Mouse (Mus musculus) C2C12 (cell line): Measurements from ENCODE around the gene Gm8439.

Experiments
- CEBPB ChIP-seq: IDR thresholded peaks from one replicate; pipeline ENCODE4 v1.6.1; 2011; ENCODE audit warnings: low read depth, mild to moderate bottlenecking, control low read depth, moderate library complexity
- CTCF ChIP-seq: IDR thresholded peaks from one replicate; pipeline ENCODE4 v1.5.1; 2011; ENCODE audit not compliant: control insufficient read depth, insufficient read depth, insufficient read length

DNA sequence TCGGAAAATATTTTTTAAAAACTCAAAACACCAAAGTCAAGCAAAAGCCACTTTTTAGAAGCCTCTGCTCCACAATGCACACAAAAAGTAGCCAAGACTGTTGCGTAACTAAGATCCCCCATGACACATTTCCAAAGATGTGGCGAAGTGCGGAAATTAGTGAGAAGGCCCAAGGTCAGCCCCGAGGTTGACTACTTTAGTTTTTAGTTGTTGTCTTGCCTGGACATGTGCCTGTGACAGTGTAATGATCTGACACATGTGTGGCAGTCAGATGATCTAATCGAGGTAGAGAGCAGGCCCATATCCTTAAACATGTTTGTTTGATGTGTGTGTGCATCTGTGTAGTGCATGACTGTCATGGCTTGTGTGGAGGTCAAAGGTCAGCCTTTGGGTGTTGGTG lies 53.4 kb downstream of the Gm8439 start:
- TF ChIP-seq CTCF (no peak), CEBPB (peak; percentile 8)
